Mouse (Mus musculus): ENCODE results near the gene Tmem82. TPM values are rescaled to one million over a fixed set of nuclear protein-coding genes. Genes with fewer than 3 reads are reported as not detected.

Gene Tmem82
- polyA plus RNA-seq, 1 experiment, result 0.92 TPM

GRCm38 (mm10) chr4:141641353-141641771, 22.9 kb upstream of the Tmem82 start:
- DNase-seq (ENCODE audit: low read depth), result no peak

- DNase-seq (ENCODE audit: low read depth), result no peak
Observed at GRCm38 (mm10) chr4:141639474-141639873, 21.0 kb upstream of the Tmem82 start.

GRCm38 (mm10) chr4:141636693-141637092, 18.3 kb upstream of the Tmem82 start:
- DNase-seq (ENCODE audit: low read depth), result no peak

- DNase-seq (ENCODE audit: low read depth), result no peak
Observed at GRCm38 (mm10) chr4:141635991-141636390, 17.6 kb upstream of the Tmem82 start.

GRCm38 (mm10) chr4:141632111-141632873, 13.9 kb upstream of the Tmem82 start:
- DNase-seq (ENCODE audit: low read depth), result no peak

GRCm38 (mm10) chr4:141631250-141631649, 12.8 kb upstream of the Tmem82 start:
- DNase-seq (ENCODE audit: low read depth), result no peak

GRCm38 (mm10) chr4:141630021-141630420, 11.6 kb upstream of the Tmem82 start:
- no peak for DNase-seq (ENCODE audit: low read depth)

- no peak for DNase-seq (ENCODE audit: low read depth)
Observed at GRCm38 (mm10) chr4:141628661-141629060, 10.2 kb upstream of the Tmem82 start.

- no peak for DNase-seq (ENCODE audit: low read depth)
Observed at GRCm38 (mm10) chr4:141627502-141627901, 9.1 kb upstream of the Tmem82 start.

GRCm38 (mm10) chr4:141625774-141626550, 7.5 kb upstream of the Tmem82 start:
- DNase-seq (ENCODE audit: low read depth), result no peak

- DNase-seq (ENCODE audit: low read depth), result no peak
Observed at GRCm38 (mm10) chr4:141624983-141625773, 6.7 kb upstream of the Tmem82 start.

GRCm38 (mm10) chr4:141624134-141624533, 5.7 kb upstream of the Tmem82 start:
- no peak for DNase-seq (ENCODE audit: low read depth)

GRCm38 (mm10) chr4:141623666-141624065, 5.2 kb upstream of the Tmem82 start, which contains the start of gene Slc25a34:
Gene Slc25a34, minus strand, starts transcription at chr4:141623821.
- no peak for DNase-seq (ENCODE audit: low read depth)

- no peak for DNase-seq (ENCODE audit: low read depth)
Observed at GRCm38 (mm10) chr4:141623037-141623436, 4.6 kb upstream of the Tmem82 start.

- no peak for DNase-seq (ENCODE audit: low read depth)
Observed at GRCm38 (mm10) chr4:141622580-141622979, 4.1 kb upstream of the Tmem82 start.

- no peak for DNase-seq (ENCODE audit: low read depth)
Observed at GRCm38 (mm10) chr4:141622091-141622490, 3.7 kb upstream of the Tmem82 start.

- DNase-seq (ENCODE audit: low read depth), result no peak
Observed at GRCm38 (mm10) chr4:141621297-141621696, 2.9 kb upstream of the Tmem82 start.

- no peak for DNase-seq (ENCODE audit: low read depth)
Observed at GRCm38 (mm10) chr4:141619299-141619883, 958 bp upstream of the Tmem82 start.

GRCm38 (mm10) chr4:141617863-141618564, 419 bp downstream of the Tmem82 start:
- no peak for DNase-seq (ENCODE audit: low read depth)

- no peak for DNase-seq (ENCODE audit: low read depth)
Observed at GRCm38 (mm10) chr4:141617299-141617698, 1.1 kb downstream of the Tmem82 start.

GRCm38 (mm10) chr4:141616811-141617210, 1.6 kb downstream of the Tmem82 start:
- no peak for DNase-seq (ENCODE audit: low read depth)

Measured in gonadal fat pad, adult 2 months (tissue).